Mouse (Mus musculus): ENCODE measurements at regions not wholly inside any gene's neighbourhood (a gene's known extent, or its start where the extent isn't known, plus 50 kb on each side); places are given as distances from the start of the nearest gene placed in this dataset.

GRCm38 (mm10) chr13:101289407-101289806, 456.2 kb upstream of the Slc30a5 start:
- DNase-seq (ENCODE audit: low spot score), result no peak

- DNase-seq (ENCODE audit: low spot score), result no peak
Observed at GRCm38 (mm10) chr13:101287131-101287530, 453.9 kb upstream of the Slc30a5 start.

GRCm38 (mm10) chr13:101286029-101286917, 453.0 kb upstream of the Slc30a5 start:
- DNase-seq (ENCODE audit: low spot score), result no peak

- DNase-seq (ENCODE audit: low spot score), result no peak
Observed at GRCm38 (mm10) chr13:101278127-101278526, 444.9 kb upstream of the Slc30a5 start.

GRCm38 (mm10) chr13:101276766-101277165, 443.5 kb upstream of the Slc30a5 start:
- DNase-seq (ENCODE audit: low spot score), result no peak

- DNase-seq (ENCODE audit: low spot score), result no peak
Observed at GRCm38 (mm10) chr13:101274470-101275141, 441.4 kb upstream of the Slc30a5 start.

- no peak for DNase-seq (ENCODE audit: low spot score)
Observed at GRCm38 (mm10) chr13:101273321-101273720, 440.1 kb upstream of the Slc30a5 start.

GRCm38 (mm10) chr13:101253698-101254468, 420.7 kb upstream of the Slc30a5 start:
- no peak for DNase-seq (ENCODE audit: low spot score)

- no peak for DNase-seq (ENCODE audit: low spot score)
Observed at GRCm38 (mm10) chr13:101249369-101249768, 416.1 kb upstream of the Slc30a5 start.

- no peak for DNase-seq (ENCODE audit: low spot score)
Observed at GRCm38 (mm10) chr13:101244326-101244725, 411.1 kb upstream of the Slc30a5 start.

- DNase-seq (ENCODE audit: low spot score), result no peak
Observed at GRCm38 (mm10) chr13:101238860-101239259, 405.6 kb upstream of the Slc30a5 start.

GRCm38 (mm10) chr13:101237035-101237434, 403.8 kb upstream of the Slc30a5 start:
- DNase-seq (ENCODE audit: low spot score), result no peak

- no peak for DNase-seq (ENCODE audit: low spot score)
Observed at GRCm38 (mm10) chr13:101235846-101236245, 402.6 kb upstream of the Slc30a5 start.

GRCm38 (mm10) chr13:101235110-101235509, 401.9 kb upstream of the Slc30a5 start:
- DNase-seq (ENCODE audit: low spot score), result no peak

- no peak for DNase-seq (ENCODE audit: low spot score)
Observed at GRCm38 (mm10) chr13:101234550-101234949, 401.3 kb upstream of the Slc30a5 start.

- DNase-seq (ENCODE audit: low spot score), result no peak
Observed at GRCm38 (mm10) chr13:101233843-101234281, 400.6 kb upstream of the Slc30a5 start.

GRCm38 (mm10) chr13:101233181-101233842, 400.1 kb upstream of the Slc30a5 start:
- DNase-seq (ENCODE audit: low spot score), result no peak

GRCm38 (mm10) chr13:101229861-101230260, 396.6 kb upstream of the Slc30a5 start:
- DNase-seq (ENCODE audit: low spot score), result no peak

GRCm38 (mm10) chr13:101225366-101225765, 392.1 kb upstream of the Slc30a5 start:
- no peak for DNase-seq (ENCODE audit: low spot score)

GRCm38 (mm10) chr13:101221331-101222043, 388.3 kb upstream of the Slc30a5 start:
- DNase-seq (ENCODE audit: low spot score), result no peak

- no peak for DNase-seq (ENCODE audit: low spot score)
Observed at GRCm38 (mm10) chr13:101219568-101219967, 386.3 kb upstream of the Slc30a5 start.
